Mouse (Mus musculus) liver, postnatal 0 days (tissue): ENCODE measurements at regions not wholly inside any gene's neighbourhood (a gene's known extent, or its start where the extent isn't known, plus 50 kb on each side); places are given as distances from the start of the nearest gene placed in this dataset.

ENCODE experiments used
- CTCF ChIP-seq: sonication (generic); IDR thresholded peaks from 2 replicates; pipeline ENCODE4 v1.5.1; 2016; ENCODE audit warnings: antibody characterized with exemption, low read depth
- EP300 ChIP-seq: IDR thresholded peaks from 2 replicates; pipeline ENCODE4 v1.6.1; 2016; ENCODE audit warnings: antibody characterized with exemption, low read depth, mild to moderate bottlenecking

- no peak for TF ChIP-seq CTCF
- TF ChIP-seq EP300, result no peak
These were observed 295.4 kb downstream of the Vps13c start for GRCm38 (mm10) chr9:68135446-68136050.
